Mouse (Mus musculus) stomach, postnatal 0 days (tissue): ENCODE results near the gene Trcg1.

Experiments
- CTCF ChIP-seq: IDR thresholded peaks from 2 replicates; pipeline ENCODE4 v1.5.1; 2016; ENCODE audit warnings: antibody characterized with exemption, low read depth, mild to moderate bottlenecking, moderate library complexity
- EP300 ChIP-seq: optimal IDR thresholded peaks from 2 replicates; pipeline ENCODE3; 2016; ENCODE audit warnings: antibody characterized with exemption

DNA sequence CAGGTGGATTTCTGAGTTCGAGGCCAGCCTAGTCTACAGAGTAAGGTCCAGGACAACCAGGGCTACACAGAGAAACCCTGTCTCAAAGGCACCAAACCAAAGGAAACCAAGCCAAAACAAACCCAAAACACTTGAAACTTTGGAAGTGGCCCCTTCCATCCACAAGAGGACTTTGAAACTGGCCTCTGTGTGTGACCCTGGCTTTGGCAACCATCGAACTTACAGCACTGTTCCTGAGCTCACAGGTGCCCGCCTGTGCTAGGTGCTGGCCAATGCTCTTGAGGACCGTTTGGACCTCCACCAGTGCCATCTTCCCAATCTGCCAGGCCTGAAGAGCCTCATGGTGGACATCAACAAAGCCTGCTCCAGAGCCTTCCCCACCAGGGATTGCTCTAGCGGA, 17.6 kb upstream of the Trcg1 start:
- TF ChIP-seq CTCF (no peak), EP300 (no peak)
